Mouse (Mus musculus) heart, embryonic 16.5 days (tissue): ENCODE results near the gene H3f3b. TPM values are rescaled to one million over a fixed set of nuclear protein-coding genes. Genes with fewer than 3 reads are reported as not detected.

Source experiments
- ATAC-seq: fragments of 200-750 bp; cut with Nextera tagmentation; replicated peaks from 2 replicates; pipeline ENCODE4 v1.8.0; 2017; ENCODE audit warnings: moderate number of reproducible peaks; ENCODE audit not compliant: insufficient read depth, low FRiP score; ENCODE audit errors: extremely low read depth
- H3K27ac ChIP-seq: fragments of 300-500 bp; sonication (generic); 2 replicates; pipeline ENCODE4 v1.5.1; 2014; ENCODE audit warnings: mild to moderate bottlenecking, low read length, control low read depth, moderate library complexity
- H3K27me3 ChIP-seq: fragments of 300-500 bp; sonication (generic); 2 replicates; pipeline ENCODE4 v1.6.1; 2014; ENCODE audit warnings: low read length, mixed read lengths; ENCODE audit not compliant: control insufficient read depth, insufficient read depth
- H3K36me3 ChIP-seq: fragments of 300-500 bp; sonication (generic); 2 replicates; pipeline ENCODE4 v1.6.1; 2014; ENCODE audit not compliant: control insufficient read depth, insufficient read depth
- H3K4me1 ChIP-seq: fragments of 300-500 bp; sonication (generic); 2 replicates; pipeline ENCODE4 v1.6.1; 2014; ENCODE audit warnings: low read length, mixed read lengths; ENCODE audit not compliant: control insufficient read depth, insufficient read depth
- H3K4me2 ChIP-seq: fragments of 300-500 bp; sonication (generic); 2 replicates; pipeline ENCODE4 v1.6.1; 2014; ENCODE audit warnings: low read depth, mild to moderate bottlenecking, control low read depth, low read length
- H3K4me3 ChIP-seq: fragments of 300-500 bp; sonication (generic); 2 replicates; pipeline ENCODE4 v1.5.1; 2014; ENCODE audit warnings: mild to moderate bottlenecking, control low read depth, low read length
- H3K9ac ChIP-seq: fragments of 300-500 bp; sonication (generic); 2 replicates; pipeline ENCODE4 v1.6.1; 2014; ENCODE audit warnings: low read length, control low read depth
- H3K9me3 ChIP-seq: fragments of 300-500 bp; sonication (generic); replicated peaks from 2 replicates; pipeline ENCODE4 v1.6.1; 2016; ENCODE audit warnings: low read length; ENCODE audit not compliant: control insufficient read depth
- WGBS: fragments of 180-500 bp; shearing (Covaris S2); extraction: QIAGEN DNeasy Blood & Tissue Kit; methylation state at CpG from one replicate; pipeline ENCODE4 v1.1.7; 2014; 5-methylcytosine and 5-hydroxymethylcytosine counted together
- polyA plus RNA-seq: library from polyadenylated mRNA; unstranded; fragments of >200 nt; fragmentation: Nextera tagmentation; extraction: Ambion mirVana; gene quantifications from 2 replicates; pipeline ENCODE4 v1.2.1, GENCODE M21; 2015

H3f3b gene
- polyA plus RNA-seq, 1 experiment from 2014 or later, result 709 TPM

GRCm38 (mm10) chr11:115982472-115982871 lies 45.3 kb downstream of the H3f3b start:
- WGBS, result 88% methylated on average over 15 of the region's 15 CpGs
- Histone ChIP-seq H3K4me3 (no peak overlapping the region), H3K36me3 (no peaks in the 10 kb centered on the region), H3K4me2 (no peak overlapping the region), H3K9ac (no peak overlapping the region), H3K27ac (no peak overlapping the region), H3K27me3 (peaks cover 5% of the 10 kb centered on the region; the same call in 1 of the 2 replicates), H3K9me3 (no peaks in the 10 kb centered on the region), H3K4me1 (no peaks in the 10 kb centered on the region)
- ATAC-seq, result no peak

DNA sequence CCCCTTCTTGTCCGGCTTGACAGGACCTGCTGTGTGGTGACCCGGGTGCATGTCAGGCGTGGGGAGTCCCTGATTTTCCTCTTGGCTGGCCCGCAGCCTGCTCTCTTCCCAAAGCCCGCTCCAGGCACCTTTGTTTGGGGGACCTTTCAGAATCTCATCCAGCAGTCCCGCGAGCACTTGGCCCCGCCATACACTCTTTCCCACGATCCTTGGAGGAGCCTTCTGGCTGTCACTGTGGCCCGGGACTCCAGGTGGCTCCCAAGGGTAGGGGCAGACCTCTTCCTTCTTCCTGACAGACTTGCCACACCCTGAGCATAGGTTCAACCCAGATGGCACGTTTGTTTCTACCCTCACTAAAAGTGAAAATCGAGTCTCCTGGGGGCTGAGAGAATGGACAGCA lies 52.2 kb downstream of the H3f3b start:
- no peak overlapping the region; the same call in 1 of the 2 replicates for H3K27ac ChIP-seq
- H3K9ac ChIP-seq, result peak overlapping the region; percentile 69
- H3K36me3 ChIP-seq, result no peaks in the 10 kb centered on the region
- H3K27me3 ChIP-seq, result peaks cover 33% of the 10 kb centered on the region
- ATAC-seq, result no peak
- H3K4me1 ChIP-seq, result peaks cover 9% of the 10 kb centered on the region
- peak overlapping the region; percentile 55 for H3K4me3 ChIP-seq
- WGBS, result 34% methylated on average over 12 of the region's 12 CpGs
- H3K9me3 ChIP-seq, result no peaks in the 10 kb centered on the region
- H3K4me2 ChIP-seq, result peak overlapping the region; percentile 9; the same call in 1 of the 2 replicates

DNA sequence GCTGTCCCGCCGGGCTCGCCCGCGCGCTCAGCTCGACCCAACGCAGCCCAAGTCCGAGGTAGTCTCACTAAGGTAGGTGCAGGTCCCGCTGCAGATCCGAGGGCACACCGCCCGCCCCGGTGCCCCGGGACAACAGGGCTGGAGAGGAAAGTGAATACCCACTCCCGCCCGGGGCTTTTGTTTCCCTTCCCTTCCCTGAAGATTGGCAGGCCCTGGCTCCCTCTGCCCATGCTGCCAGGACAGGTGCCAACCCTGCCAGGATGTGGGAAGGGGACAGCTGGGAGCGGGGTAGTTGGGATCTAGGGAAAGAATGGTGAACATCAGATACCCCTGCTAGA lies 52.7 kb downstream of the H3f3b start:
- H3K9me3 ChIP-seq, result no peaks in the 10 kb centered on the region
- no peaks in the 10 kb centered on the region for H3K36me3 ChIP-seq
- H3K4me1 ChIP-seq, result peaks cover 9% of the 10 kb centered on the region
- H3K4me2 ChIP-seq, result peak overlapping the region; percentile 83
- H3K27me3 ChIP-seq, result peaks cover 33% of the 10 kb centered on the region
- H3K4me3 ChIP-seq, result peak overlapping the region; percentile 55
- no peak for ATAC-seq
- H3K9ac ChIP-seq, result peak overlapping the region; percentile 69
- 3% methylated on average over 18 of the region's 18 CpGs for WGBS
- no peak overlapping the region for H3K27ac ChIP-seq

GRCm38 (mm10) chr11:115974309-115975082 lies 53.3 kb downstream of the H3f3b start, which contains the start of gene Itgb4:
Itgb4 (plus strand) TSS chr11:115974709.
- H3K4me1 ChIP-seq, result peaks cover 9% of the 10 kb centered on the region
- H3K4me2 ChIP-seq, result peak within 1 kb of the TSS; percentile 83
- peaks cover 33% of the 10 kb centered on the region for H3K27me3 ChIP-seq
- 10% methylated on average over 47 of the region's 58 CpGs for WGBS
- peak; percentile 74 for ATAC-seq
- H3K9me3 ChIP-seq, result no peaks in the 10 kb centered on the region
- H3K36me3 ChIP-seq, result no peaks in the 10 kb centered on the region
- H3K9ac ChIP-seq, result peak within 1 kb of the TSS; percentile 69
- H3K4me3 ChIP-seq, result peak within 1 kb of the TSS; percentile 55
- no peak within 1 kb of the TSS for H3K27ac ChIP-seq

Other genes with a start within 250 kb of the H3f3b start
- 18.9 and 22.1 TPM in 2 replicates for gene Caskin2, start 214.3 kb downstream of the H3f3b start, polyA plus RNA-seq
- 26.2 and 28.3 TPM in 2 replicates for gene Tsen54, start 213.2 kb downstream of the H3f3b start, polyA plus RNA-seq
- gene Llgl2, start 203.9 kb downstream of the H3f3b start, polyA plus RNA-seq, result 17.7 and 18.2 TPM in 2 replicates
- 0.17 and 1.7 TPM in 2 replicates for gene Myo15b, start 169.6 kb downstream of the H3f3b start, polyA plus RNA-seq
- 68.4 and 82.9 TPM in 2 replicates for gene Smim5, start 128.0 kb downstream of the H3f3b start, polyA plus RNA-seq
- 3.7 and 5.7 TPM in 2 replicates for gene Smim6, start 115.9 kb downstream of the H3f3b start, polyA plus RNA-seq
- gene Sap30bp, start 94.7 kb downstream of the H3f3b start, polyA plus RNA-seq, result 20.2 and 23.5 TPM in 2 replicates
- gene Recql5, start 94.5 kb downstream of the H3f3b start, polyA plus RNA-seq, result 13.2 and 13.6 TPM in 2 replicates
- 2.7 and 4.4 TPM in 2 replicates for gene Itgb4, start 53.3 kb downstream of the H3f3b start, polyA plus RNA-seq
- gene Galk1, start 15.2 kb downstream of the H3f3b start, polyA plus RNA-seq, result 142 and 153 TPM in 2 replicates
- gene Unk, start 2.4 kb upstream of the H3f3b start, polyA plus RNA-seq, result 22.7 and 23.2 TPM in 2 replicates
- gene Unc13d, start 50.0 kb upstream of the H3f3b start, polyA plus RNA-seq, result 3.2 and 5.9 TPM in 2 replicates
- 143 and 153 TPM in 2 replicates for gene Wbp2, start 59.0 kb upstream of the H3f3b start, polyA plus RNA-seq
- 79.8 and 89.2 TPM in 2 replicates for gene Trim47, start 99.2 kb upstream of the H3f3b start, polyA plus RNA-seq
- gene Trim65, start 103.2 kb upstream of the H3f3b start, polyA plus RNA-seq, result 5.3 and 6.5 TPM in 2 replicates
- 102 and 106 TPM in 2 replicates for gene Mrpl38, start 110.9 kb upstream of the H3f3b start, polyA plus RNA-seq
- 20.8 and 23.7 TPM in 2 replicates for gene Fbf1, start 140.2 kb upstream of the H3f3b start, polyA plus RNA-seq
- gene Ten1, start 170.9 kb upstream of the H3f3b start, polyA plus RNA-seq, result 76.0 and 84.5 TPM in 2 replicates
- gene Acox1, start 171.1 kb upstream of the H3f3b start, polyA plus RNA-seq, result 38.6 and 40.5 TPM in 2 replicates
- gene Evpl, start 210.1 kb upstream of the H3f3b start, polyA plus RNA-seq, result 1.2 TPM in 2 replicates
- 65.9 and 72.3 TPM in 2 replicates for gene Srp68, start 246.3 kb upstream of the H3f3b start, polyA plus RNA-seq